Mouse (Mus musculus) E14TG2a.4 (cell line): Measurements from ENCODE around the gene Serpinb9b.

Experiments used
- H3K27me3 ChIP-seq: 2 replicates; pipeline ENCODE4 v1.6.1; 2014; ENCODE audit warnings: low read length, control low read depth; ENCODE audit not compliant: insufficient read depth
- H3K36me3 ChIP-seq: 2 replicates; pipeline ENCODE4 v1.6.1; 2014; ENCODE audit warnings: low read length, control low read depth; ENCODE audit not compliant: insufficient read depth
- H3K4me1 ChIP-seq: replicated peaks from 2 replicates; pipeline ENCODE4 v1.6.1; 2014; ENCODE audit warnings: low read depth, low read length, control low read depth
- H3K4me3 ChIP-seq: replicated peaks from 2 replicates; pipeline ENCODE4 v1.5.1; 2014; ENCODE audit warnings: mild to moderate bottlenecking, low read length
- H3K9me3 ChIP-seq: 2 replicates; pipeline ENCODE4 v1.6.1; 2014; ENCODE audit warnings: low read length, control low read depth
- CTCF ChIP-seq: conservative IDR thresholded peaks from 2 replicates; pipeline ENCODE4 v1.5.1; 2014; ENCODE audit warnings: low read length
- NANOG ChIP-seq: IDR thresholded peaks from 2 replicates; pipeline ENCODE4 v1.6.1; 2014; ENCODE audit warnings: borderline replicate concordance, low read length, mixed read lengths
- POU5F1 ChIP-seq: IDR thresholded peaks from 2 replicates; pipeline ENCODE4 v1.6.1; 2014; ENCODE audit warnings: low read length, borderline replicate concordance

Serpinb9b gene

GRCm38 (mm10) chr13:33080356-33080755 is 53.1 kb downstream of the Serpinb9b start:
- H3K36me3 ChIP-seq = no peaks in the 10 kb centered on the region
- no peak overlapping the region for H3K4me3 ChIP-seq
- H3K9me3 ChIP-seq = no peaks in the 10 kb centered on the region
- peaks cover 3% of the 10 kb centered on the region; the same call in 1 of the 2 replicates for H3K27me3 ChIP-seq
- TF ChIP-seq CTCF (peak; percentile 34), POU5F1 (no peak), NANOG (peak; percentile 47; the same call in 1 of the 2 replicates)
- H3K4me1 ChIP-seq = peaks cover 19% of the 10 kb centered on the region

GRCm38 (mm10) chr13:33083834-33084233 is 56.6 kb downstream of the Serpinb9b start:
- Histone ChIP-seq H3K4me1 (peaks cover 18% of the 10 kb centered on the region), H3K9me3 (no peaks in the 10 kb centered on the region), H3K36me3 (no peaks in the 10 kb centered on the region), H3K27me3 (peaks cover 3% of the 10 kb centered on the region; the same call in 1 of the 2 replicates), H3K4me3 (no peak overlapping the region)
- TF ChIP-seq NANOG = no peak
- TF ChIP-seq CTCF = no peak
- TF ChIP-seq POU5F1 = no peak

- H3K4me1 ChIP-seq = peaks cover 18% of the 10 kb centered on the region
- H3K9me3 ChIP-seq = no peaks in the 10 kb centered on the region
- H3K36me3 ChIP-seq = no peaks in the 10 kb centered on the region
- H3K27me3 ChIP-seq = peaks cover 3% of the 10 kb centered on the region; the same call in 1 of the 2 replicates
- no peak overlapping the region for H3K4me3 ChIP-seq
- no peak for TF ChIP-seq CTCF
- TF ChIP-seq NANOG = no peak
Observed at GRCm38 (mm10) chr13:33084975-33085694, 57.9 kb downstream of the Serpinb9b start.

- Histone ChIP-seq H3K9me3 (no peaks in the 10 kb centered on the region), H3K36me3 (no peaks in the 10 kb centered on the region), H3K4me1 (peaks cover 15% of the 10 kb centered on the region), H3K4me3 (no peak overlapping the region), H3K27me3 (peaks cover 3% of the 10 kb centered on the region; the same call in 1 of the 2 replicates)
- TF ChIP-seq POU5F1 = no peak
- TF ChIP-seq NANOG = no peak
- TF ChIP-seq CTCF = no peak
Observed at GRCm38 (mm10) chr13:33085695-33086432, 58.6 kb downstream of the Serpinb9b start.

GRCm38 (mm10) chr13:33089566-33089965 is 62.4 kb downstream of the Serpinb9b start:
- Histone ChIP-seq H3K36me3 (no peaks in the 10 kb centered on the region), H3K9me3 (no peaks in the 10 kb centered on the region), H3K27me3 (no peaks in the 10 kb centered on the region), H3K4me1 (peaks cover 21% of the 10 kb centered on the region), H3K4me3 (no peak overlapping the region)
- TF ChIP-seq CTCF = no peak
- TF ChIP-seq POU5F1 = no peak
- TF ChIP-seq NANOG = no peak

DNA sequence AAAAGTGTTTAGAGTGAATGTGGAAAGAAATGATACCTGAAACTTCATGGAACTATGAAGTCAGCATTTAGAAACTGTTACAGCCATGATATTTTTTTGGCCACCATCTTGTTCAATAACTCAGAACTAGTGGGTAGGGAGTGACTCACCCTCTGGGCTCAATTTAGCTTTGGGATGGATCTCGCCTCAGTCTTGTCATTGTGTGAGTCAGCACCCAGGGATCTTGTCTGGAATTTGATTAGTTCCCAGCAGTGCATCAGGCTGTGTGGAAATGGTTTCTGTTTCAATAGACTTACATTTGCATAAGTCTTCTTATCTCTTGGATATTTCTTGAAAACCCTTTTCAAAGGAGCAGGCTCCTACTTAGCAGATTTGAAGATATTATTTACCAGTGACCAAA is 63.3 kb downstream of the Serpinb9b start:
- TF ChIP-seq NANOG (no peak), POU5F1 (no peak), CTCF (no peak)
- no peaks in the 10 kb centered on the region for H3K36me3 ChIP-seq
- H3K27me3 ChIP-seq = no peaks in the 10 kb centered on the region
- peaks cover 19% of the 10 kb centered on the region for H3K4me1 ChIP-seq
- H3K4me3 ChIP-seq = no peak overlapping the region
- H3K9me3 ChIP-seq = no peaks in the 10 kb centered on the region

- Histone ChIP-seq H3K9me3 (no peaks in the 10 kb centered on the region), H3K36me3 (no peaks in the 10 kb centered on the region), H3K4me1 (peaks cover 18% of the 10 kb centered on the region), H3K27me3 (no peaks in the 10 kb centered on the region), H3K4me3 (no peak overlapping the region)
- TF ChIP-seq NANOG (peak; percentile 89), POU5F1 (no peak)
Observed at GRCm38 (mm10) chr13:33091306-33091705, 64.1 kb downstream of the Serpinb9b start.
